Mouse (Mus musculus) kidney, postnatal 4 days (tissue): ENCODE results near the gene Hpn.

ENCODE experiments used
- DNase-seq, 2 experiments: peaks; one replicate each; pipeline ENCODE4 v3.0.0; 2021; ENCODE audit warnings: mixed read lengths in 2 of 2

Hpn gene

GRCm38 (mm10) chr7:31079670-31080069 lies 35.4 kb downstream of the Hpn start:
- no peak for DNase-seq

GRCm38 (mm10) chr7:31077885-31078445 lies 37.1 kb downstream of the Hpn start:
- DNase-seq: peak; percentile 37 to 58

- no peak for DNase-seq
Observed at GRCm38 (mm10) chr7:31077470-31077869, 37.6 kb downstream of the Hpn start.

- DNase-seq: no peak
Observed at GRCm38 (mm10) chr7:31076492-31076891, 38.6 kb downstream of the Hpn start, which contains the start of gene Fxyd3. Fxyd3 (minus strand) TSS chr7:31076704.

GRCm38 (mm10) chr7:31074713-31075069 lies 40.4 kb downstream of the Hpn start:
- DNase-seq: no peak

GRCm38 (mm10) chr7:31074061-31074712 lies 40.9 kb downstream of the Hpn start:
- no peak for DNase-seq

GRCm38 (mm10) chr7:31073546-31073945 lies 41.5 kb downstream of the Hpn start:
- DNase-seq: no peak

- DNase-seq: peak in 1 of 2 experiments; percentile 27
Observed at GRCm38 (mm10) chr7:31072326-31072725, 42.8 kb downstream of the Hpn start.

GRCm38 (mm10) chr7:31070324-31070723 lies 44.8 kb downstream of the Hpn start:
- no peak for DNase-seq

GRCm38 (mm10) chr7:31069491-31069890 lies 45.6 kb downstream of the Hpn start:
- DNase-seq: peak in 1 of 2 experiments; percentile 53

GRCm38 (mm10) chr7:31067836-31068235 lies 47.3 kb downstream of the Hpn start:
- peak; percentile 73 to 77 for DNase-seq

- DNase-seq: no peak
Observed at GRCm38 (mm10) chr7:31063074-31063560, 52.0 kb downstream of the Hpn start.

GRCm38 (mm10) chr7:31060621-31061010 lies 54.5 kb downstream of the Hpn start:
- DNase-seq: no peak

GRCm38 (mm10) chr7:31059919-31060620 lies 55.0 kb downstream of the Hpn start:
- DNase-seq: no peak

- DNase-seq: peak; percentile 91
Observed at GRCm38 (mm10) chr7:31059108-31059507, 56.0 kb downstream of the Hpn start, which contains the start of gene Lgi4. Lgi4 (plus strand) TSS chr7:31059342.

GRCm38 (mm10) chr7:31058211-31058610 lies 56.9 kb downstream of the Hpn start:
- no peak for DNase-seq

- no peak for DNase-seq
Observed at GRCm38 (mm10) chr7:31057730-31058129, 57.4 kb downstream of the Hpn start.

GRCm38 (mm10) chr7:31057071-31057470 lies 58.0 kb downstream of the Hpn start, which contains the start of gene Fxyd1:
Fxyd1 (minus strand) TSS chr7:31057199.
- no peak for DNase-seq

GRCm38 (mm10) chr7:31056448-31056847 lies 58.6 kb downstream of the Hpn start:
- DNase-seq: no peak

GRCm38 (mm10) chr7:31055883-31056282 lies 59.2 kb downstream of the Hpn start:
- DNase-seq: peak in 1 of 2 experiments; percentile 48

- peak; percentile 84 to 90 for DNase-seq
Observed at GRCm38 (mm10) chr7:31055354-31055824, 59.7 kb downstream of the Hpn start.

- DNase-seq: peak; percentile 12 to 31
Observed at GRCm38 (mm10) chr7:31054661-31055320, 60.3 kb downstream of the Hpn start.

- DNase-seq: peak; percentile 27 to 34
Observed at GRCm38 (mm10) chr7:31053882-31054447, 61.1 kb downstream of the Hpn start.
